Mouse (Mus musculus) T-helper 2 cell (primary cell): ENCODE measurements at regions not wholly inside any gene's neighbourhood (a gene's known extent, or its start where the extent isn't known, plus 50 kb on each side); places are given as distances from the start of the nearest gene placed in this dataset.

Experiments used
- in situ Hi-C: fragments of 300-600 bp; cut with MboI, MseI; formaldehyde crosslinking; loops from one replicate; pipeline ENCODE4 v1.15.1; 2025; ENCODE audit warnings: high pct_unique_total_duplicates

DNA sequence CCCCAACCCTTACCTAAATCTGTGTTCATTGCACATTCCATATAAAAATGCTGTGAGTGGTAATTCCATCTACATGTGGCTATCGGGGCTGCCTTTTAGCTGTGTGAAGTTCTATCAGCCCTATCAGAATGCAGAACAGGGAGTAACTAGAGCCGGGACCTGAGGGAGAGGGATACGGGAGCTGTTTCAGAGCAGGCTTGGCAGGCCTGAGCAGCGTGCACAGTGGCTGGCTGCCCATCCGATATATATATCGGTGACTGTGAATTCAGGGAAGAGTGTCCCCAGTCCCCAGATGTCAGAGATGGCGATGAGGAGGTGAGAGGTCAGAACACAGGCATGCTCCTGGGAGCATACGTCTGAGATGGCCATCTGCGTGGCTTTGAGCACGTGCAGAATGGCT, 79.0 kb downstream of the Arl4c start:
- in situ Hi-C loops = no loop called here

DNA sequence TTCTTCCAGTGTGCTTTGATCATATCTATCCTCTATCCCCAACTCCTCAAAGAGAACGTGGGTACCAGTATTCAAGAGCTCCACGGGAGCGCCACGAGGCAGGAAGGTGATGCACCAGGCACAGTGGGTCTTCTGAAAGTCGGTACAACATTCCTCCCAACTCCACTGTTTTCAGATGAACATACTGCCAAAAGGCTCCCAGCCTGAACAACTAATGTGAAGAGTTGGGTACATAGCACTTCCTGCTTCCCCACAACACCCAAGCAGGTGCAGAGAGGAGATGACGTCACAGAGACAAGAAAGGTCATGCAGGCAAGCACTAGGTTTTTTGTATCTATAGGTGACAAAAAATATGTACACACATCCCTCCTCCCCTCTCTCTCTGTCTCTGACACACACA, 79.7 kb downstream of the Arl4c start:
- in situ Hi-C loops = no loop called here

DNA sequence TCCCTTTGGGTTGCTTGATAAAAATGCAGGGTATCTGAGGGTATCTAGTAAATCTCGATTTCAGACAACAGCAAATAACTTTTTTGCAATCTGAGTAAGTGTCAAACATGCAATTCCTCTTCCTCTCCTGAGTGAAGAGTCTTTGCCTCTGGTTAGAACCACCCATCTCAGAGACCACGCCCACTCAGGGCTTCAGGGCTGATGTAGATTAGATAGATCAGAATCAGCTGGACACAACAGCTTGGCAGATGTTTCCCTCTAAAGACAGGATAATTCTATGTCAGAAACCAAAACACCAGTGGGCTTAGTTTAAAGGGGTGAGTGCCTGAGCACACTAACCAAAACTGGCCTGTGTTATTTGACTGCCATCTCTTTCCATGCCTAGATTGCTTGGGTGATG, 80.8 kb downstream of the Arl4c start:
- in situ Hi-C loops = no loop called here

DNA sequence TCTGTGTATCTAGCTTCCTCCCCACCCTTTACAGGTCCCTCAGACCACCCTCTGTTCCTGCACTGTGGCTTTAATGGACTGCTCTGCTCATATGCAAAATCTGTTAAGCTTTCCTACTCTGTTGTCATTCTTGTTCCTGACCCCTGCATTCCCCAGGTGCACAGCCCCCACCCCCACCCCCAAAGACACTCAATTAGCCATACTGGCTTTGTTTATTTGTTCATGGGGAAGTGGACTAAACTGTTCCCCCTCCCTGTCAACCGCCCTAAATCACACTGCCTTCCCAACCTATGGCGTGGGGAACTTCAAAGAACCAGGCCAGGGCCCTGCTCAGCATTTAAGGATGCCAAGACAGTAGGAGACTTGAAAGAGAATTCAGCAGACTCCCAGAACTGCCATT, 89.0 kb downstream of the Arl4c start:
- in situ Hi-C loops = no loop called here

DNA sequence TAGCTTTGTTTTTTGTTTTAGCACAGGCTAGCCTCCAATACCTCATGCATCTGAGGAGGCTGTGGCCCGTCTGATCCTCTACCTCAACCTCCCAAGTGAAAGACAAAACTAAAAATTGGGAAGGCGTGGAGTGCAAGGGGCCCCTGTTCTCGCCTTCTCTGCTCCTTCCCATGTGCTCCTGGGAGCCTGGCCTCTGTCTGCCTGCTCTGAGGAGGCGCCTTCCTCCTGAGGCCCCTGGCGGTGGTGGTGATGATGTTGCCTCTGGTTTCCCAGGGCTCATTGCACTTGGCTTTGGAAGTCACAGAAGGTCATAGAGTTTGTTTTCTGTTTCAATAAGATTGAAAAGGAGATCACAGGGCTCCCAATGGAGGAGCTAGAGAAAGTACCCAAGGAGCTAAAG, 90.8 kb downstream of the Arl4c start:
- in situ Hi-C loops = no loop called here

DNA sequence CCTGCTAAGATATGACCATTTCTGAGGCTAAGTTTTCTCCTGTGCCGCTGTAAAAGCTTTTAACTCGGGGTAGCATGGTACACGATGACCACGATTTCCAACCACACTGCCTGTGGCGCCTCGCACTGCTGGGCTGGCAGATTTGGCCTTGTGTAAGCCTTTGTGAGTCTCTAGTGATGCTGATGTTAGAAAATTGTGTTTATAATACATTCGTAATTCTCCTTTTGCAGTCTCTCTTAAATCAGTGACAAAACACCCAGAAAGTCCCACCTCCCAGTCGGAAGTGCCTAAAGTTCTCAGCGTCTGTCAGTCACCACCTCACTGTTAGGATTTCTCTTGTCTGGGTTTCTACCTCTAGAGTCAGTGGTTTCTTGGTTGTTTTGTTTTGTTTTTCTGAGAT, 91.2 kb downstream of the Arl4c start:
- in situ Hi-C loops = no loop called here

DNA sequence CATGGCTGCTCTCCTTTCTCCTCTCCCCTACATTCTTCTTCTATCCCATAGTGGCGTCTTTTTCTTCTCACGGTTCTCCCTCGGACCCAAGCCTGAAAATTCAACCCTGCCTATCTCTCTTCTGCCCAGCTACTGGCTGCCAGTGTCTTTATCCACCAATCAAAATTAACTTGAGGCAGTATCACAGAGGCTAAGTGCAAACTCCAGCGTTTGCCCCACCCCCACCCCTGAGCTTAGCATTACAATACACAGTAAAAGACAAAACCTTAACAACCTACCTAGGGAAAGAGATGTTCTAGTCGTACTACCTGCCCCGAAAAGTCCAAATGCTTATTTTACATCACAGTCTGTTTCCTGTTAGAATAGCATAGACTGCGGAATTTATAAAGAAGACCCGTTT, 93.2 kb downstream of the Arl4c start:
- in situ Hi-C loops = loop anchor here (5.0 kb wide), 1 partner anchor 38 kb away; no protein-coding TSS in a partner anchor

DNA sequence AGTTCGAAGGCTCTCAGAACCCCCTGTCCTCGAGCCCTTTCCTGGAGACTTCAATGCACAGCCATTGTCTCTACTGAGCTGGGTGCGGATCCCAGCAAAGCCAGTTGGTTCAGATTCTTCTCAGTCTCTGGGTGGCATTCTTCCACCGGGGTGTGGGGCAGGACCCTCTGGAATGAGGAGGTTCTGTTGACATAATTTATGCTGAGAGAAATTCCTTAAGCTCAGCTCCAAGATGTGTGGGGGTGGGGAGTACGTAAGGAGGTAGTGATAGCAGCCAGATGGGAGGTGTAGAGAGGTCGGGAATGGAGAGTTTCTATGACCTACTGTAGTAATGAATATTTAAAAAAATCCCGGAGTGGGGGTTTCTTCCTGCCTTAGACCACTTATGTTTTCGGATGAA, 93.8 kb downstream of the Arl4c start:
- in situ Hi-C loops = loop anchor here (5.0 kb wide), 1 partner anchor 39 kb away; no protein-coding TSS in a partner anchor

DNA sequence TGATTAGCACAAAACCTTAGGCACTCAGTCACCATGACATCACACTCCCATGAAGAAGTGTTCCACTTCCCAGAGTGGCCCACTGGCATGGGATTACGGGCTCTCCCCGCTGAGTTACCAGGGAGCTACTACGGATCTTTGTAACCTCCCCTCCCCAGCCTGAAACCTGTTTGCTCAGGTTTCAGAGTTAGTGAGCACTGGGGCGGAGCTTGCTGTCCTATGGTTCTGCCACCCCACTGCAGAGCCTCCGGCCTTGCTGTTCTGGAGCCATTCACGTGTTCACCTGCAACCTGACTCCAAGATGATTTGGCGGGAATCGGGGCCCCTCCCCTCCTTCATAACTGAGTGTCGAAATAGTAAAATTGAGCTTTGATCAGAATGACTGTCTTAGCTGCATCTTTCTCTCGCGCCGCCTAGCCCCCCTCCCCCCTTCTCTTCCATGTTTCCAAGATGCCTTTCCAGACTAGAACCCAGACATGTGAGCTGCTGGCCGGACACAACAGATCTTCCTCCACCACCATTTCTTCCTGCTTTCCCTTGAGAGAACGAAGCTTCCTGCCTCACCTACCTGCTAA, 95.8 kb upstream of the Glrp1 start:
- in situ Hi-C loops = loop anchor here (5.0 kb wide), 1 partner anchor 42 kb away; no protein-coding TSS in a partner anchor

DNA sequence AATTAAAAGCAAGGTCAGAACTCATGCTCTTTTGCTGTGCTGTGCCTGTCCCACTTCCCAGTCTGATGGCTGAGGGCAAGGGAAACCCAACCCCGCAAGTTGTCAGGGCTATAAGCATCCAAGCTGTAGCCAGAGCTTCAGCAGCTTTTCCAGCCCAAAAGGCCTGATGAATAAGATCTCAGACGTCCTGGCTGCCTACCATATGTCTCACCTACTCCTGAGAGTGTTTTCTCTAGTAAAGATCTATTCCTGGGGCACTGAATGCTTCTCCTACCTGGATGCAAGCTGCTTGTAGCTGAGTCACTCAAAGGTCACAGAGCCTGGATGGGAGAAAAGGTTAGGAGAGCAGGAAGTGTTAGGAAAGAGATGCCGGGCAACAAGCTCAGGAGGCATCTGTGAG, 92.4 kb upstream of the Glrp1 start:
- in situ Hi-C loops = no loop called here

DNA sequence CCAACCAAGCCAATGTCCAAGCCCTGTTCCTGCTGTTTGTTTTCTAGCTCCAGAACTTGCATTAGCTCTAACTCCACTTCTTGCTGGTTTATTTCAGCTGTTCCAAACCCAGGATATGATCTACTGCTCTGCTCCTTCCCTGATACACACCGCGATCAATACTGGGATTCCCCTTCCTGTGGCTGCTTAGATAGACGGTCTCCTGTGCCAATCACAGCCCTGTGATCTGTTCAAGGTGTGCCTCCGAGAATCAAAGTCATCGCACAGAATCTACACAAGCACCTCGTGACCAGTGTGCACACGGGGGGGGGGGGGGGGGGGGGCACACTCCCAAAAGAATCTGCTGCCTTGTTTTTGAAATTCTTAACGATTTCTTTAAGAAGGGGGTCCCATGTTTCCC, 91.9 kb upstream of the Glrp1 start:
- in situ Hi-C loops = no loop called here

DNA sequence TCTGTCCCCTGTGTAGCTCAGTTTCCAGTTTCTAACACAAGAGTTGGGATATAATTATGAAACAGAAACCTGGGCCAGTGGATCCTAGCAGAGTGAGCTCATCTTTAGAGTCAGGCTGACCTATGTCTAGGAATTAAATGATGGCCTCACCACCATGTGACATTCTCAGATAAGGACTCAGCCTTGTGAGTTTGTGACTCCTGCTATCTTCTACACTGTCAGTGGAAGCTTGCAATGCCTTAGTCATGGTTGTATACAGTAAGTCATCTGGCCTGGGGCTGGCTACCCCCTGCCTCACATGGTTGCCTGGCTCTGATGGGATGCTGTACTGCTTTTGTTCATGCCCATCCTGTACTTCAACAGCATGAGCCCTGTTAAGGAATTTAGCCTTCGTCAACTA, 90.3 kb upstream of the Glrp1 start:
- in situ Hi-C loops = no loop called here

DNA sequence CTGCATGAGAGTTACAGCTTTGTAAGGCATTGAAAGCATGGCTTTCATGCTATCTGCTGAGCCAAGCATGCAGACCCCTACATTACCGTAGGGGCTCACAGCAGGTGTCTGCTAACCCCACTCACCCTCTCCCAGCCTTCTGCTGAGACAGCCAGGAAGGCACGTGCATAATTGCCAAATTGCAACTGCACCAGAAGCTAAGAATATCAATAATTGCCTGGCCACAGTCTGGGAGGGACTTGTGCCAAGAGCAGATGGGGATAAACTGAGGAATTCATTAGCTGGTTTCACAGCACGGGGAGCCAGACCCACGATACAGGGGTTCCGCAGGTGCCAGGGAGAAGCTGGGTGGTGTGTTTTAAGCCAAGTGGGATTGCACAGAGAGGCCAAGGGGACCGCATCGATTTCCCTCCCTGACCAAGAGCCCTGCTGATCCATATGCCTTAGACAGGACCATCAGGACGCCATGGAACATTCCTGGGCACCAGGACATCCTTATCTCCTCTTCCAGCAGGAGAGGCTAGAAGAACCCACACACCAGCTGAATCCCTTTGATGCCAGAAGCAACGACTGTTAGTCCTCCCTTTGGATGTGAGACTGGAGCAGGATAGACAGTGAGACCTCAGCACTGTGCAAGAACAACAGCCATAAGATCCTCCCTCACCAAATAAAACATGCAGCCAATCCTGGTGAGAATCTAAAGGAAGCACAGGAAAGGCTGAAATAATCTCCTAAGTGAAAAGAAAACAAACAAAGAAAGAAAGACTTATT, 84.8 kb upstream of the Glrp1 start:
- in situ Hi-C loops = no loop called here

DNA sequence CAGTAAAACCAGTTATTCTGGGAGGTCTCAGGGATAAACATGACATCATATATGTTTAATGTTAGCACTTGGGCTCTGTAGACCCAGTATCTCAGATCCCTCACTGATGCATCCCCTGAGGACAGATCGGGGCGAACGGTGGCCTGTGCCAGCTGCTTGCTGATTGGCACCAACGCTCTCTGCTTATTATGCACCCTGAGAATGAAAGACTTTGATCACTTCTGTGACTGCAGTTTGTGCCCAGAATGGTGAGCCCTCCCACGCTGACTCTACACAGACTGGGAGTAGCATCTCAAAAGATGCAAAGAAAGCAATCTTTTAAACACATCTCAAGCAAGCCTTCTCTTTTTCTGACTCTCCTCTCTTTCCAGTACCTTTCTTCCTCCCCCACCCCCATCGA, 82.2 kb upstream of the Glrp1 start:
- in situ Hi-C loops = no loop called here

DNA sequence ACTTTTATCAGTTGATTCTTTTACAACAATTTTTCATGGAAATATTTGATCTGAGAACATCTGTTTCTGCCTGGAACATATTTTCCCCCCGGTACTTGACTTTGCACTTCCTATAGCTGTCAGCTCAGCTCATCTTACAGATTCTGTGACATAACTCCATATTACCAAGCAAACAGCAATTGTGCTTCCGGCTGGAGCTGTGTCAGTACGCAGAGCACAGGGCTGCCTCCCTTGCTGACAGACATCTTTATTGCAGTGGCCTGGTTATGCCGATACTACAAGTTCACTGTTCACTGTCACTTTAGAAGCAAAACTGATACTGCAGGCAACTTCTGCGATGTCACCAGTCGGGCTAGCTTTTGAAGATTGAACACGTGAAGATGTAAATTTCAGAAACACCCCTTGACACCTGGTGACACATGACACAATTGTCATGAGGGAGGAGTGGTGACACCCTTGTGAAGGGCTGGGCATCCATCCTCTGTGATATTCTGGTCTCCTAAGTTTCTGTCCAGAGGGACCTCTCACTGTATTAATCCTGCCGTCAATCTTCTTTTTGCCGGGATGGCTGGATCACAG, 81.0 kb upstream of the Glrp1 start:
- in situ Hi-C loops = no loop called here

DNA sequence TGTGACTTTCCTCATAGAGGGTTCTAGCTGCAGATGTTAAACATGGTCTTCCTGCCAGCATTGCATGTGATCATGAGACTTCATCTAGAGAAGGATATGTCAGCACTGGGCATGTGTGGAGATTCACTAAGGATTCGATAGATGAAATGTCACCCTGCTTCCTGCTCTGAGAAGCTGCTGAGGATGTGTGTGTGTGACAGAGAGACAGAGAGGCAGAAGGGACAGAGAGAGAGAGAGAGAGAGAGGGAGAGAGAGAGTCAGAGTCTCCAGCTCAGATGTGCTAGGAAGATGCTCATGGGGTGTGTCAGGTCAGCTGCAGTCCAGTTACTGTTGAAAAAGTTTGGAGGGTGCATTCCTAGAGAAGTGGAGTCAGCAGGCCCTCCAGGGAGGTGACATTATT, 78.9 kb upstream of the Glrp1 start:
- in situ Hi-C loops = no loop called here

DNA sequence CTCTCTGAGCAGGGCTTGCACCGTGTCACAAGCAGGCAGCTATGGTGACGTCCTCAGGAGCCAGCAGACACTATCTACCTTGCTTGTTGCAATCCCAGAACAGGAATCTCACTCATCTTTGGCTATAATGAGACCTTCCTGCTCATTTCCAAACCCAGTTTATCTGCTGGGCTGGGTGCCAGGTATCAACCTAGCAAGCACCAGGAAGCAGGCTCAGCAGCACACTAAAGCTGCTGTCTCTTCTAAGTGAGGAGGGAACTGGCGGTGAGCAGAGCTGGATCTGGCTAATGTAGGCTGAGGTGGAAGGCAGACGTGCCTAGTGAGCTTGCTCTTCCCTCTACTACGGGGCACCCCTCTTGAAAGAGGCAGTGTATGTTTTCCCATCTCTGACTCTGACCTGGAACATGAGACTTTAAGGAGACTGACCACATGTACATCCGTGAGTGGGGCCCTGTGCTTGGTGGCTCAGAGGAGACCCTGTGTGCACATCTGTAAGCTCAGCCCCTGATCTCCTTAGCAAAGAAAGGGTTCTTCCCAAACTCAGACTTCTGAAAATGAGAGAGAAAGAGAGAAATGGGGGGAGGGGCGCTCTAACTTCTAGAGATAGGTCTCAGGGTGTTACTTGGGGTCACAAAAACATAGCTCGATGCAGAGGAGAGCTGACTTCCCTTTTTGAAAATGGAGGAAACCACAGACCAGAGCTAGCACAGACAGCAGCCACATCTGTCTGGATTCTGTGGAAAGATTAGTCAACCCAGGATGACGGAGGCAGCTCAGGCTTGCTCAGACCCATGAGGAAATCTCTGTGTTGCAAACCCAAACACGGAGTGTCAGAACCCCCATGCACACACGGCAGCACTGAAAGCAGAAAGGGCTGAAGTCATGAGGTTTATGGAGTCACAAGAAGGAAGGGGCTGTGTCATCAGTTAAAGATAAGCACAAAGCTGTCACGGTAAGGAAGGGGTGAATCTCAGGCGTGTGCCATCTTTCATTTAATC, 77.3 kb upstream of the Glrp1 start:
- in situ Hi-C loops = no loop called here

DNA sequence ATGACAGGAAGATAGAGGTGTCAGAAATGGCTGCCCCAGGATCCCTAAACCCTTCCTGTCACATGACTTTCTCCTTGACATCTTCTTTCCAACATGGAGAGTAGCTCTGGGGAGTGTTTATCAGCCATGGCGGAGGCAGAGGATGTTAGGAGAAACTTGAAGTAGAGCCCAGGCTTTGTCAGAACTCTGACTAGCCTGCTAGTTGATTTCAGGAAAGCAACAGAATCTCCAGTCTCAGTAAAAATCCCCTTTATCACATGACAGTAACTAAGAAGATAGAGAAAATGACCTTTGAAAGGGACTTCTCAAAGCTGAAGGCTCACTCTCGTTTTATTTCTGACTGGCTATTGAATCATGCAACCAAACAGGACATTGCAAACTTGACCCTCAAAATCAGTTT, 76.3 kb upstream of the Glrp1 start:
- in situ Hi-C loops = no loop called here

DNA sequence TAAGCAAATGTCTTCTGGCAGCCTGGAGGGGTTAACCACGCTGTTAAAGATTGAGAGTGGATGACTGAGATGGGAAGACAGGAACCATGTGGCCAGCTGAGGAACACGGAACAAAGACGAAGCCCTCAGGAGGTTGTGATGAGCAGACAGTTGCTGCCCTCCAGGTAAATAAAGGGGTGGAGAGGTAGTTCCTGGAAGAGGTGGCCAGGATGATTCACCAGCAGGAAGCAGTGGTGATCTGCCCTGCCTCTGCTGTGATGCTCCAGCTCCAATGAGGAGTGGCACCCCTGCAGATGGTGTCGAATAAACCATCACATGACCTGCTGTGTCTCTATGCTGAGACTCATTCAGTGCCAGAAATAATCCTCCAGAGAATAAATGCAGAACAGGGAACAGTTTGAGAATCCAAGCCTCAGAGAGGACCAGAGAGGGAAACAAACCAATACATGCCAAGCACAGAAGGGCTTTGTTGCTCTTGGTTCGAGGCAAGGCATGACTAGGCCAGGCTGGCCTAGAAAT, 74.7 kb upstream of the Glrp1 start:
- in situ Hi-C loops = no loop called here

DNA sequence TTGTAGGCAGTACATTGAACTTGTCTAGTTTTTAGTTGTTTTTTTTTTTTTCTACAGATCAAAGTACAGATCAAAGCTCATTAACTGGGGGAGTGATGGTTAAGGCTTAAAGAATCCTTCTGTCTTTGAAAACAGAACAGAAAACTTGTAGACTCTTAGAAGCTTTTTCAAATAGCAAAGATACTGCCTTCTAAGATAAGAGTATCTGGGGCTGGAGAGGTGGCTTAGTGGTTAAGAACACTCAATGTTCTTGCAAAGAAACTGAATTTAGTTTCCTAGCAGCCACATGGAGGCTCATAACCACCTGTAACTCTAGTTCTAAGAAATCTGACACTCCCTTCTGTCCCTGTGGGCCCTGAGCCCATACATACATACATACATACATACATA, 68.4 kb upstream of the Glrp1 start:
- in situ Hi-C loops = no loop called here

DNA sequence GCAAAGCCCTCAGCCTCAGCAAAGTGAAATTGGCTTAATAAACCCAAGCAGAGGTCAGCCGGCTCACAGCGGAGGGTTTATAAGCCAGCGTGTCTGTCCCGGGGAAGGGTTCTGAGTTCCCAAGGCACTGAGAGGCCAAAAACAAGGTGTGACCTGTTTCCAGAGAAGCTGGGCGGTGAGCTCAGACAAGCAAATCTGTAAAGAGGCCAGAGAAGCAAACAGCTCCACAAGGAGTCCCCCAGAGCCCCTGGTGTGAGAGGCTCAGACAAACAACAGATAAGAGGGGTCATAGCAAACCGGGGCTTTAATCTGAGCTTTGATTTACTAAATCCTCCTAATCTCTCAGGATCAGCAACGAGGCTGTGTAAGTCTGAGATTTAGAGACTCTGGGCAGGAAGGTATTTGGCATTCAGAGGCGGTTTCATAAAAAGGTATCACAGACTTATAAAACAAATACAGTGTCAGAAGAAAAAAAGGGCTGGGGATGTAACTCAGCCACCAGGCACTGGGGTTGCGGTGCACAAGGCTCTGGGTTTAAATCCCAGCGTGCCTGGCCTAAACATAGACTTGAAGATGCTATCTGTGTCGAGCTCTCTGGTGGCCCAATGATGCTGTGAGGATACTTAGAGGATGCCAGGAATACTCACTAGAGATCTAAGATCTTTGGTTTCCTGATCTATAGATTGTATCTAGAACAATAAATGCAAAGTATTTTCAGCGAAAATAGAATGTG, 67.8 kb upstream of the Glrp1 start:
- in situ Hi-C loops = no loop called here
